Mouse (Mus musculus) ES-Bruce4 (cell line): ENCODE results near the gene Mab21l3.

Experiments
- CTCF ChIP-seq: IDR thresholded peaks from one replicate; pipeline ENCODE4 v1.8.1; 2011; ENCODE audit warnings: low read depth, low read length
- POLR2A ChIP-seq: IDR thresholded peaks from one replicate; pipeline ENCODE4 v1.8.1; 2011; ENCODE audit warnings: low read length; ENCODE audit not compliant: insufficient read depth

GRCm38 (mm10) chr3:101875258-101875920 is 26.6 kb upstream of the Mab21l3 start:
- TF ChIP-seq CTCF = no peak
- no peak for TF ChIP-seq POLR2A
